Mouse (Mus musculus) spleen, postnatal 10 days (tissue): ENCODE results near the gene Smg6.
A peak's percentile ranks its signal among the peaks of the same experiment; 100 is the strongest.

ENCODE experiments used
- DNase-seq, 2 experiments: peaks; one replicate each; pipeline ENCODE4 v3.0.0; 2021 to 2022; ENCODE audit warnings: low spot score in 2 of 2

The Smg6 gene

GRCm38 (mm10) chr11:75190905-75191441 lies 265.4 kb downstream of the Smg6 start, which contains the start of gene Dph1:
Gene Dph1 (minus strand): TSS chr11:75191241.
- no peak for DNase-seq

GRCm38 (mm10) chr11:75191841-75192240 lies 266.2 kb downstream of the Smg6 start:
- DNase-seq: no peak

GRCm38 (mm10) chr11:75192336-75193214 lies 267.0 kb downstream of the Smg6 start:
- peak; percentile 41 to 80 for DNase-seq

- DNase-seq: peak; percentile 38 to 58
Observed at GRCm38 (mm10) chr11:75193256-75194071, 267.8 kb downstream of the Smg6 start, which contains the start of gene Rtn4rl1. Gene Rtn4rl1 (plus strand): TSS chr11:75193783.

GRCm38 (mm10) chr11:75194121-75194849 lies 268.7 kb downstream of the Smg6 start:
- DNase-seq: peak in 1 of 2 experiments; percentile 27

GRCm38 (mm10) chr11:75194850-75195461 lies 269.3 kb downstream of the Smg6 start:
- DNase-seq: peak; percentile 32 to 56

GRCm38 (mm10) chr11:75196131-75196530 lies 270.5 kb downstream of the Smg6 start:
- DNase-seq: no peak

GRCm38 (mm10) chr11:75197956-75198355 lies 272.3 kb downstream of the Smg6 start:
- no peak for DNase-seq

- DNase-seq: no peak
Observed at GRCm38 (mm10) chr11:75198792-75199191, 273.2 kb downstream of the Smg6 start.

- no peak for DNase-seq
Observed at GRCm38 (mm10) chr11:75199951-75200350, 274.3 kb downstream of the Smg6 start.

- DNase-seq: no peak
Observed at GRCm38 (mm10) chr11:75200935-75201334, 275.3 kb downstream of the Smg6 start.

- no peak for DNase-seq
Observed at GRCm38 (mm10) chr11:75201721-75202120, 276.1 kb downstream of the Smg6 start.

- no peak for DNase-seq
Observed at GRCm38 (mm10) chr11:75203926-75204325, 278.3 kb downstream of the Smg6 start.

- no peak for DNase-seq
Observed at GRCm38 (mm10) chr11:75204472-75204871, 278.8 kb downstream of the Smg6 start.

GRCm38 (mm10) chr11:75206347-75206746 lies 280.7 kb downstream of the Smg6 start:
- DNase-seq: no peak

GRCm38 (mm10) chr11:75209363-75209762 lies 283.7 kb downstream of the Smg6 start:
- DNase-seq: no peak

- no peak for DNase-seq
Observed at GRCm38 (mm10) chr11:75210093-75210492, 284.5 kb downstream of the Smg6 start.

GRCm38 (mm10) chr11:75210755-75211154 lies 285.1 kb downstream of the Smg6 start:
- DNase-seq: no peak

GRCm38 (mm10) chr11:75212031-75212667 lies 286.5 kb downstream of the Smg6 start:
- no peak for DNase-seq

GRCm38 (mm10) chr11:75212876-75213275 lies 287.3 kb downstream of the Smg6 start:
- no peak for DNase-seq
